Mouse (Mus musculus) liver, embryonic 14.5 days (tissue): ENCODE data around the gene Dok7.

Experiments
- CTCF ChIP-seq: IDR thresholded peaks from 2 replicates; pipeline ENCODE4 v1.5.1; 2016; ENCODE audit warnings: antibody characterized with exemption, low read depth, control low read depth
- EP300 ChIP-seq: IDR thresholded peaks from 2 replicates; pipeline ENCODE4 v1.6.1; 2016; ENCODE audit warnings: antibody characterized with exemption, low read depth

GRCm38 (mm10) chr5:35104183-35104959, 47.8 kb downstream of the Dok7 start:
- TF ChIP-seq CTCF: no peak
- no peak for TF ChIP-seq EP300
